Mouse (Mus musculus) thymus, adult 2 months (tissue): ENCODE results near the gene Irak3.
"Not testable (repeated sequence)": the region's sequence is repeated elsewhere in the genome, so short reads cannot be mapped to it uniquely, and the experiment has no call there.

Source experiments
- CTCF ChIP-seq: fragments of 200-500 bp; IDR thresholded peaks from 2 replicates; pipeline ENCODE4 v1.5.1; 2012; ENCODE audit warnings: mild to moderate bottlenecking, control low read depth, low read length, moderate library complexity, borderline replicate concordance; ENCODE audit not compliant: control insufficient read depth, poor library complexity, insufficient read depth; ENCODE audit errors: extremely low read depth
- POLR2A ChIP-seq: fragments of 200-500 bp; IDR thresholded peaks from 2 replicates; pipeline ENCODE4 v1.6.1; 2012; ENCODE audit warnings: mild to moderate bottlenecking, low read length, control low read depth, moderate library complexity; ENCODE audit not compliant: control insufficient read depth, poor library complexity, insufficient read depth; ENCODE audit errors: extremely low read depth

GRCm38 (mm10) chr10:120217099-120217498 lies 15.2 kb upstream of the Irak3 start:
- not testable (repeated sequence) for TF ChIP-seq POLR2A, CTCF
